Mouse (Mus musculus) lung, adult 2 months (tissue): ENCODE measurements around the gene Kdelc2. TPM values are rescaled to one million over a fixed set of nuclear protein-coding genes. Genes with fewer than 3 reads are reported as not detected.

ENCODE experiments used
- DNase-seq: peaks from one replicate; pipeline ENCODE4 v3.0.0; 2022
- H3K4me1 ChIP-seq: fragments of 200-500 bp; 2 replicates; pipeline ENCODE4 v1.6.1; 2011; ENCODE audit warnings: low read length; ENCODE audit not compliant: control insufficient read depth, insufficient read depth
- H3K4me3 ChIP-seq: fragments of 200-500 bp; replicated peaks from 2 replicates; pipeline ENCODE3; 2011; ENCODE audit warnings: low read depth, mild to moderate bottlenecking, control low read depth, low read length; ENCODE audit errors: extremely low read depth
- CTCF ChIP-seq: fragments of 200-500 bp; IDR thresholded peaks from 2 replicates; pipeline ENCODE4 v1.5.1; 2011; ENCODE audit warnings: mild to moderate bottlenecking, low read length, control low read depth; ENCODE audit not compliant: insufficient read depth
- POLR2A ChIP-seq: fragments of 200-500 bp; IDR thresholded peaks from 2 replicates; pipeline ENCODE4 v1.6.1; 2011; ENCODE audit warnings: low read depth, mild to moderate bottlenecking, control low read depth, low read length, borderline replicate concordance; ENCODE audit errors: extremely low read depth
- WGBS: fragments of 180-500 bp; shearing (Covaris S2); methylation state at CpG from one replicate; pipeline ENCODE4 v1.1.7; 2018; 5-methylcytosine and 5-hydroxymethylcytosine counted together
- polyA plus RNA-seq: library from polyadenylated mRNA; depleted of rRNA; stranded (reverse); fragments of >200 nt; gene quantifications from 2 replicates; pipeline ENCODE4 v1.2.3, GENCODE M21; 2012

Gene Kdelc2
- polyA plus RNA-seq, 1 experiment, result 11.5 TPM

GRCm38 (mm10) chr9:53401146-53401545 is 17.3 kb downstream of the Kdelc2 start:
- no peak for DNase-seq
- Histone ChIP-seq H3K4me1 (peaks cover 7% of the 10 kb centered on the region), H3K4me3 (no peak overlapping the region)
- no peak for TF ChIP-seq POLR2A
- TF ChIP-seq CTCF, result no peak
- 88% methylated on average over 8 of the region's 8 CpGs for WGBS

GRCm38 (mm10) chr9:53402291-53402711 is 18.5 kb downstream of the Kdelc2 start, which contains the start of gene 4930550C14Rik:
Gene 4930550C14Rik (plus strand): TSS chr9:53402325.
- 10% methylated on average over 11 of the region's 11 CpGs for WGBS

GRCm38 (mm10) chr9:53402991-53403390 is 19.2 kb downstream of the Kdelc2 start:
- TF ChIP-seq CTCF (no peak), POLR2A (no peak)
- Histone ChIP-seq H3K4me3 (no peak overlapping the region), H3K4me1 (peaks cover 7% of the 10 kb centered on the region)
- WGBS, result 67% methylated on average over 8 of the region's 8 CpGs
- DNase-seq, result no peak

More at GRCm38 (mm10) chr9:53402291-53402711, 18.5 kb downstream of the Kdelc2 start, which contains the start of gene 4930550C14Rik:
- H3K4me1 ChIP-seq, result peaks cover 7% of the 10 kb centered on the region
- peak; percentile 48 for DNase-seq
- TF ChIP-seq POLR2A (no peak), CTCF (no peak)
- peak within 1 kb of the TSS; percentile 49 for H3K4me3 ChIP-seq

- 78% methylated on average over 6 of the region's 6 CpGs for WGBS
- DNase-seq, result no peak
Observed at GRCm38 (mm10) chr9:53404050-53404752, 20.4 kb downstream of the Kdelc2 start.

GRCm38 (mm10) chr9:53404753-53405722 is 21.2 kb downstream of the Kdelc2 start:
- DNase-seq, result peak; percentile 50
- peaks cover 7% of the 10 kb centered on the region for H3K4me1 ChIP-seq
- peak overlapping the region; percentile 40 for H3K4me3 ChIP-seq
- TF ChIP-seq POLR2A (peak; percentile 45; the same call in 1 of the 2 replicates), CTCF (no peak)
- 25% methylated on average over 21 of the region's 21 CpGs for WGBS

More at GRCm38 (mm10) chr9:53404050-53404752, 20.4 kb downstream of the Kdelc2 start:
- Histone ChIP-seq H3K4me3 (no peak overlapping the region), H3K4me1 (peaks cover 7% of the 10 kb centered on the region)
- TF ChIP-seq POLR2A, result no peak
- no peak for TF ChIP-seq CTCF

- 66% methylated on average over 4 of the region's 4 CpGs for WGBS
- DNase-seq, result no peak
- TF ChIP-seq CTCF (no peak), POLR2A (no peak)
Observed at GRCm38 (mm10) chr9:53408548-53408947, 24.7 kb downstream of the Kdelc2 start.

DNA sequence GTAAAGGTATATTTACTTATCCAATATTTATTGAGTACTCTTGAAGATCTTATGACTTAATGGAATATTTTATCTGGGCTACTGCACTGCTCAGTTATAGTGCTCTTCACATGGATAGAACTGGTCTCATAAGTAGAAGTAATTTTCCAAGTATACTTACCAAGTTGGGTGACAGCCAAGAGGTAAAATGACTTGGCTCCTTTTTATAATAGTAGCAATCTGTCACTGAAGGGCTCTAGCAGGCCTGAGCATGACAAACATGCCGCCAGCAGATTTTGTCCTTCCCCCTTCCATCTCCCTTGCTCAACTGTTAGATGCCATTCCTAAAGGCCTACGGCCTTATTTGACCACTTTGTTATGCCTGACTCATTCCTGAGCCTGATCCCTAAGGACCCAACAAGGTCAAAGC is 25.1 kb downstream of the Kdelc2 start:
- H3K4me3 ChIP-seq, result no peak overlapping the region
- no peak for TF ChIP-seq POLR2A
- no peak for TF ChIP-seq CTCF

More at GRCm38 (mm10) chr9:53408548-53408947, 24.7 kb downstream of the Kdelc2 start:
- H3K4me1 ChIP-seq, result no peaks in the 10 kb centered on the region
- no peak overlapping the region for H3K4me3 ChIP-seq

GRCm38 (mm10) chr9:53409427-53409826 is 25.6 kb downstream of the Kdelc2 start:
- no peak for DNase-seq
- TF ChIP-seq CTCF, result no peak
- TF ChIP-seq POLR2A, result no peak
- no peak overlapping the region for H3K4me3 ChIP-seq
- 90% methylated on average over 3 of the region's 3 CpGs for WGBS
- no peaks in the 10 kb centered on the region for H3K4me1 ChIP-seq

More for the DNA sequence above, 25.1 kb downstream of the Kdelc2 start:
- DNase-seq, result no peak
- WGBS, result 47% methylated on average over 2 of the region's 2 CpGs
- no peaks in the 10 kb centered on the region for H3K4me1 ChIP-seq
